Mouse (Mus musculus) T-cell, adult 2 months (primary cell): ENCODE data around the gene Olfml2a.

Source experiments
- DNase-seq: peaks from one replicate; pipeline ENCODE4 v3.0.0; 2022; ENCODE audit warnings: low spot score

Olfml2a gene

GRCm38 (mm10) chr2:39011264-39011663 is 79.5 kb downstream of the Olfml2a start:
- no peak for DNase-seq

GRCm38 (mm10) chr2:39011971-39012370 is 80.2 kb downstream of the Olfml2a start:
- no peak for DNase-seq

- no peak for DNase-seq
Observed at GRCm38 (mm10) chr2:39012768-39013279, 81.0 kb downstream of the Olfml2a start.
